Mouse (Mus musculus) regulatory T cell (primary cell): Measurements from ENCODE around the gene Rgsl1.

Experiments
- in situ Hi-C: fragments of 300-600 bp; cut with MboI, MseI; formaldehyde crosslinking; loops from one replicate; pipeline ENCODE4 v1.15.1; 2025; ENCODE audit warnings: high pct_unique_total_duplicates

Gene Rgsl1

DNA sequence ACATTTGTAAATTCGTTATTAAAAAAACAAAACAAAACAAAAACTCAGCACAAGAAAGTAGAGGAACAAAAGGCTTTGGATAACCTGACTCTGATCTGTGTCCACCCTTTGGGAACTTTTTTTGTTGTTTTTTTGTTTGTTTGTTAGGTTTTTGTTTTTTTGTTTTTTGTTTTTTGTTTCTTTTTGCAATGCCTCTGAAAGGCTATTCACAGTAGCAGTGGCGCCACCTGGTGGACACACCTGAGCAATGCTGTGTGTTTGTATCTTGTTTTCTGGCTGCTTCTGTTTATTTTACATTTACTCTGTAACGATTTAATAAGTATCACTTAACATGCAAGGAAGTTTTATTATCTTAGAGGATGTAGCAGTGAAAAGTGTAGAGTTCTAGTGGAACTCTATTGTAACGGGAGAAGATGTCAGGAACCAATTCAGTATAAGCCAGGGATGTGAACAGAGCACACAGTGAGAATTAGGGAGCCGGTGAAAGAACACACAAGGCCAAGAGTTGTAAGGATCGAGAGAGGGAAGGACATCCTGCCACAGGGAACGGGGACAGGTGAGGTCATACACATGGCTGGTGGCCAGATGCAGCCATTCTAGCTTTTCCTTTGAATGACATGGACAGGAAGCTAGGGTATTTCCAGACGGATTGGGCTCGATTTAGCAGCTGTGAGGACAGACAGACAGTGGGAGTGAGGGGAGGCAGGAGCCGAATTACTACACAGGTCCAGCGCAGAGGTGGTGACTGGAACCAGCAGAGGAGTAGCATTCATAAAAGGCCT is 101.4 kb downstream of the Rgsl1 start:
- in situ Hi-C loops = no loop called here

DNA sequence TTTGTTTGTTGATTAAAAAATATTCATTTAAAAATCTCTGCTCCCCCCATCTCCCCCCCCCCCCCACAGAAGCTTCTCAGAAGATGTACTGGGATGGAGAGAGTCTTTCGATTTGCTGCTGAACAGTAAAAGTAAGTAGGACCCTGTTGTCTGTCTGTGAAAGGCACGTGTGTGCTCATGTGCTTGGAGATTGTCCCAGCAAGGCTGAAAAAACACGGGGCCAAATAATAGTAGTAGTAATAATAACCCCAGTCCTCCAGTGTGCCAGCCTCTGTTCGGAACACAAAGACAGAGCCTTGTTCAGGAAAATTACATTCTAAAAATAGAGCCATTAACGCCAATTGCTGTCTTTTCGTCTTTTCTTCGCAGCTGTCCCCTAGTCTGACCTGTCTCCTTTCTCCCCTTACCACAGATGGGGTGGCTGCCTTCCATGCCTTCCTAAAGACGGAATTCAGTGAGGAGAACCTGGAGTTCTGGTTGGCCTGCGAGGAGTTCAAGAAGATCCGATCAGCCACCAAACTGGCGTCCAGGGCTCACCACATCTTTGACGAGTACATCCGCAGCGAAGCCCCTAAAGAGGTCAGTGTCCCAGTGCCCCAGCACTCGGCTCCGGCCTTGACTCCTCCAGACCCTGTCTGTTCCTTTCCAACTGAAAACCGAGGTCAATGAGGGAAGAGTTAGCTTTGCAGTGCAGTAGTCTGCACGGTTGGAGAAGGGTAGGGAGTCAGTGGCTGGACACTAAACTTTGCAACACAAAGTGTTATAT is 102.2 kb downstream of the Rgsl1 start:
- in situ Hi-C loops = no loop called here

DNA sequence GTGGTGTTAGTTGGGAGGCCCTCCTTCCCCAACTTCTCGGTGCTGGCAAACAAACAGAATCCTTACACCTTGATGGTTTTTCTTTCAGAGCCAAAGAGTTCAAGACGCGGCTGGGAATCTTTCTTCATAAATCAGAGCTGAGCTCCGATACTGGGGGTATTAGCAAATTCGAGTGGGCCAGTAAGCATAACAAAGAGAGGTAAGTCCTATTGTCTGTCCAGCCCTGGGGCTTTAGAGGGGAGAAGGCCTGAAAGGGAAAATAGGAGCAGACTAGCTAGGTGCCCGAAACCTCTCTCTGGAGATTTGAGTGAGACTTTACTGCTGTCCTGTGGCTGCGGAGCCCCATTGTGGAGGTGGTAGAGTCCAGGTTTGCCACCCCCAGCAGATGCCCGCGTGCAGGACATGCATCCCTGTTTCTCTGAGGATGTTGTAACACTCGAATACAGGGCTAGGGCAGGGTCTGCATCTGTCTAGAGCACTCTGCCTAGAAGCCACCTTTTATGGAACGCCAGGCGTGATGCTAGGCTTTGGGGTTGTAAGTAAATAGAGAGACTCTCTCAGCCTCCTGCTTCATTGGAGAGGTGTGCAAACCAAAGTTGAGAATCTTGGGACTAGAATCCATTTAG is 103.1 kb downstream of the Rgsl1 start:
- in situ Hi-C loops = no loop called here

DNA sequence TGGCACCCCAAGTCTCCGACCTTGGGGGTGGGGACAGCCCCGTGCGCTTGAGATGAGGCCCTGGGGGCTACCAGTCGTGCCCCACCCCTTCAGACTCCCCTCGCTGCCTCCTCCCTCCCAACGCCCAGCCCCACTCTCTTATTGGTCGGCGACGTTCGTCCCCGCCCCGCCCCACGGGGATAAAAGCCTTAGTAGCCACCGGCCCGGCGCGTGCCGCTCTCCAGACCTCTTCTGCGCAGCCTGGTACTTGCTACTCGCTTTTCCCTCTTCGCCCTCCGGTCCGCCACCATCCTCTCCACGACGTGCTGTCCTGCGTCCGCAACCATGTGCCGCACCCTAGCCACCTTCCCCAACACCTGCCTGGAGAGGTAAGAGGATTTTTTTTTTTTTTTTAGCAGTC is 103.8 kb downstream of the Rgsl1 start, which contains the start of gene Rgs16:
Gene Rgs16 (plus strand): TSS at position 205 of the 400 bp plus-strand sequence.
- in situ Hi-C loops = no loop called here

DNA sequence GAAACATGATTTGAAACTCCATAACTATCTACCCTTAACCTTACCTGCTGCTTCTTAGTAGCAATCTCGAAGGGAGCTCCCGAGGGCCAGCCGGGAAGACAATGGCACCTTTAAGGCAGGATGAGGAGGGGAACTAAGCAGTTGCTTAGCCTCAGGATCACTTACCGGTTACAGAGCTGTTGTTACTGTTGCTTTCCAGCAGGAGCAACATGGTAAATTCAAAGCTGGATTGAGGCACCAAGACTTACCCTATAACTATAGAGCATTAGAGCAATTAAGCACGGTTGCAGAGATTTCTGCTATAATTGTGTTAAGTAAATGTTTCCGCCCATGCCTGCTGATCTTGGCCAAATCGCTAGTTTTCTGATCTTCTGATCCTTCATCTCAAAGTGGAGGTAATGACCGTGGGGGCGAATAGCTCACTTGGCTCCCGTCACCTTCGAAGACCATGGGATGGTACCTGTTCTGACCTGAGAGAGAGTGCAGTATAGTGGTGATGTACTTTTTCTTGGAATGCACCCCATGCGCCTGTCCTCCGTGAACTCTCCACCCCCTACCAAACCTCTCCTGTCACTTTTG is 104.4 kb downstream of the Rgsl1 start:
- in situ Hi-C loops = no loop called here

DNA sequence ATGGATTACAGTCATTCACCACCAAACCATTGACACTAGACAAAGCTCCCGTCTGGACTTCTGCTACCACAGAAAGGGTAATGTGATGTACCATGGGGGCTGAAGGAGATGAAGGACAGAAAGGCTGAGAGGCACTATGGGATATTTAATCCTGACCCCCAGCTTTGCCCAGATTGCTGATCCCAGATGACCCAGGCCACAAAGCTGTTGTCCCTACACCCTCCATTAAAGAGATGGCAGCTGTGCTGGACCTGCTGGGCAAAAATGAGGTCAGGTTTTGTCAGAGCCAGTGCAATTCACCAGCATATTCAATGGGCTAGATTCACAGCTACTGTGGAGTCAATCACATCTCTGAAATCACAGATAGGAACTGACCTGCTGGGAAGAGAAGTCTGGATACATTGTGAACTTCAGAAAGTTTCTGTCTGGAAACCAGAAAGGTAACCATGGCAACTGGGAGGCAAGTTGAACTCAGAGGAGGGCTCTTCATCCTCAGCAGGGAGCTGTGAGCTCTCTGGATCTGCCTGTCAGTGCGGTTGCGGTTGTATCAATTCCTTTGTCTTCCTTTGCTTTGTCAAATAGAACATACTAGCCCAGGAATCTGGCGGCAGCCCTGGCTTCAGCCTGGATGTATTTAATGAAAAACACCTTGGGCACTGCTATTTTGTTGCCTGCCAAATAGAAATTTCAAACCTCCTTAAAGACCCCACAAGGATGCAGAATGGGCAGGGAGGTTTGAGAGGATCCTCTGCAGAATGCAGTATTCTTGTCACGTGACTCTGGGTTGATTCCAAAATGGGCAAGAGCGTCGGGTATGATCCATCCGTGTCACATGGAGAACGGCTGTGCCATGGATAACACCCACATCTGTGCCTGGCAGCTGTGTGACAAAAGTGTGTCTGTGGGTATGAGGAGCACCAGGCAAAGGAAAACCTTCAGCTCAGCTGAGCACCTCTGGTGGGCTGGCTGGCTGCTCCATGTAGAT is 106.5 kb downstream of the Rgsl1 start:
- in situ Hi-C loops = no loop called here

DNA sequence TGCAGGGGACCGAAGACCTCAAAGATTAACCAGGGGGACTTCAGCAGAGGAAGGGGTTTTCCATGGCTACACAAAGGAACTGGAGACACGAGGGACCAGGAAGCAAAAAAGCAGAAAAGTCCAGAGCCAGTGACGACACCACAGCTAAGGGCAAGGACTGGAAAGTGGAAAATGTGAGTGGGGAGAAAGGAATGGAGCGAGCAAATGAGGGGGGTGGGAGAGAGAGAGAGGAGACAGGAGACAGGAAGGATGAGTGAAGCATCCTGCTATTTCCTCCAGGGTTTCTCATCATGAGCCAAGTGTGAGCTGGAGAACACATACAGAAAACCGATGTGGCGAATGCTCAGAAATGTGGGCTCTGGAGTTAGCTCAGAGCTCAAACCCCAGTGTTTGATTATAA is 107.8 kb downstream of the Rgsl1 start:
- in situ Hi-C loops = no loop called here

DNA sequence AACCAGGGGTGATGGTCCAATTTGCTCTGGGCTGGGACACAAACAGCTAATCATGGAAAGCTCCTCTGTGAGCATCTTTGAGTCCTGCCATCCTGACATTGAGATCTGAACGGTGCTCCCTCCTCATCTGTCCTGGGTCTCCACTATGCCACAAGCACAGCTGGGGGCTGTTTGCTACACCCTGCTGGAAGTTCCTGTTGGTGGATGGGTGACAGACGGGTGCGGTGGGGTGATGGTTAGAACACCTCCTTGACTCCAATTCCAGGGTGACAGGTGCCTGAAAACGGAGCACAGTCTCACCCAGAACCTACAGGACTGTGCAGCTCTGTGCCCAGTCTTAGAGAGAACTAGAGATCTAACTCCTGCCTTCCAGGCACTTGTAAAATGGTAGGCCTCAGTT is 109.1 kb downstream of the Rgsl1 start:
- in situ Hi-C loops = no loop called here

DNA sequence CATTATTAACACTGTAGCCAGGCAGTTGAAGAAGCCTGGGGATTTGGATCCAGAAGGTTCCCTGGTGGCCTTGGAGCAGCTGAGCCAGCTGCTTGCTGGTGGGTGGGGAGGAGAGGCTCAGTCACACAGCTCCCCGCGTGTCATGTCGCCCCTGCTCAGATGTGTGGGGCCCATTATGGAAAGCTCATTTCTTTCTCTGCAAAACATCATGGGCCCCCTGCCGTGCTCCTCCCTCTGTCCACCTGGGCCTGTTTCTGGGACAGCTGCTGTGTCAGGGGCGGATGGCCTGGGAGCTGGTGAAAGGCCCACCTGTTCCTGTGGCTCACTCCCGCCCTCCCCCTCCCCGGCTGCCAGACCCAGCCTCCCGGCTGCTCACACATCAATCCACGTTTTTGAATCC is 110.8 kb downstream of the Rgsl1 start:
- in situ Hi-C loops = no loop called here

DNA sequence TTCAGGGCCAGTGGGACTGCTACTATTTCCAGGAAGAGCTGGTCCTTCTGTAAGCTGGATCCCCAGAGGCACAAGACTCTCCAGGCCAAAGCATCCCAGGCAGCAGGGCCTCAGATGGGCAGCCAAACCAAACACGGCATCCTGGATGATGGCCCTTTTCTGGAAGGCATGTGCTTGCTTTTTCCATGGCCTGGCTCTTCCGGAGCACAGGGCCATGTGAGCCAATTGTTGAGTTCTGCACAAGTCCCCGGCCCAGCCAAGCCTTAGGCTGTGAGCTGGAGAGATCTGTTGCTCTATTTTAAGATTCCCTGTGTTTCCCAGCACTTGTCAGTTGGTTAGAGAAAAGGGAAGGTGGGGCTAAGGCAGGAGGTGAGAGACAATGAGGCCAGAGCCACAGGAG is 113.3 kb downstream of the Rgsl1 start:
- in situ Hi-C loops = no loop called here

DNA sequence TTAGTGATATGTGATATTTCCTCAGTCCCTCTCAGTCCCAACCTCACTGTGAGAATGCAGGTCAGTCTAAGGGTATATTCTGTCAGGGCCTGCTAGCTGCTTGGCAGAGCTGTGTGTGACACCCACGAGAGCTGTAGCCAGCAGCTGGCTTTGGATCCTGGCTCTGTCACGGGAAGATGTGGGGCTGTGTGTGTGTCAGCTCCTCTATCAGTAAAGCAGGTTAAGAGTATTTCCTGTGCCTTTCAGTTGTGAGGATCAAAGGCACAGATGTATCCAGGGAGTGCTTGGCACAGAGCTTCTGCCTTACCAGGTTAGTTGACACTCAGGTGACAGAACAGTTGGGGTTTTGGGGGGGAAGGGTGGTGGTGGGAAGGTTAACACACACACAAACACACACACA is 114.1 kb downstream of the Rgsl1 start:
- in situ Hi-C loops = no loop called here
